In genomic region chr11:60545433-60545832, GRCm38 (mm10) we compare ENCODE assay signal across 29 mouse cellular contexts. TPM values are rescaled to one million over a fixed set of nuclear protein-coding genes. Genes with fewer than 3 reads are reported as not detected.
DNase-seq lines count a peak whose midpoint lies in the region; ATAC-seq and TF ChIP-seq lines count a peak whose summit lies in the region.
"Had no signal": no experiment of that assay in that cellular context is flagged by ENCODE, and none has a peak within 500 bp of the region (broad histone marks: within the 10 kb centered on the region; RNA-seq: fewer than 3 reads in every experiment).

No protein-coding gene starts in this region.

- H3K27me3 ChIP-seq in heart, embryonic 13.5 days (replicated peaks) = no peaks in the 10 kb centered on the region
- H3K27me3 ChIP-seq in kidney, adult 2 months (replicated peaks; ENCODE audit: control insufficient read depth, insufficient read depth, low read length) = no peaks in the 10 kb centered on the region
- H3K27me3 ChIP-seq in lung, postnatal 0 days (replicated peaks; ENCODE audit: insufficient read depth, low read length) = no peaks in the 10 kb centered on the region
- no peaks in the 10 kb centered on the region for H3K27me3 ChIP-seq in intestine, embryonic 16.5 days (replicated peaks; ENCODE audit: control insufficient read depth, insufficient read depth, low read length)
- H3K27me3 ChIP-seq: embryonic facial prominence, embryonic 13.5 days; forebrain, embryonic 15.5 days; hindbrain, embryonic 12.5 days; intestine, embryonic 15.5 days; limb, embryonic 13.5 days; liver, embryonic 13.5 days; neural tube, embryonic 15.5 days had no signal

- peak overlapping the region; percentile 40 for H3K27ac ChIP-seq in heart, embryonic 13.5 days (replicated peaks)
- H3K27ac ChIP-seq in kidney, adult 2 months (ENCODE audit: insufficient read depth, low read depth, low read length) = no peak overlapping the region
- no peak overlapping the region for H3K27ac ChIP-seq in lung, postnatal 0 days (ENCODE audit: low read length)
- H3K27ac ChIP-seq in intestine, embryonic 16.5 days (ENCODE audit: low read length) = no peak overlapping the region
- H3K27ac ChIP-seq: embryonic facial prominence, embryonic 13.5 days; forebrain, embryonic 10.5 days; forebrain, embryonic 15.5 days; hindbrain, embryonic 12.5 days; hindbrain, postnatal 0 days; intestine, embryonic 15.5 days; limb, embryonic 13.5 days; liver, embryonic 13.5 days; macrophage; neural tube, embryonic 15.5 days had no signal

- TF ChIP-seq EP300 in lung, postnatal 0 days (IDR thresholded peaks at IDR 0.05) = no peak

- peaks cover 78% of the 10 kb centered on the region for H3K36me3 ChIP-seq in heart, embryonic 13.5 days
- H3K36me3 ChIP-seq in kidney, adult 2 months (ENCODE audit: control insufficient read depth, insufficient read depth, low read length) = peaks cover 5% of the 10 kb centered on the region
- peaks cover 9% of the 10 kb centered on the region; the same call in 1 of the 2 replicates for H3K36me3 ChIP-seq in lung, postnatal 0 days (ENCODE audit: insufficient read depth, low read length)
- peaks cover 12% of the 10 kb centered on the region; the same call in 1 of the 2 replicates for H3K36me3 ChIP-seq in intestine, embryonic 16.5 days (ENCODE audit: control insufficient read depth, insufficient read depth, low read length)

- no peak overlapping the region for H3K9ac ChIP-seq in heart, embryonic 13.5 days
- no peak overlapping the region for H3K9ac ChIP-seq in lung, postnatal 0 days (replicated peaks; ENCODE audit: low read depth)
- no peak overlapping the region for H3K9ac ChIP-seq in intestine, embryonic 16.5 days (ENCODE audit: low read depth, low read length)
- H3K9ac ChIP-seq: embryonic facial prominence, embryonic 13.5 days; forebrain, embryonic 15.5 days; hindbrain, embryonic 12.5 days; intestine, embryonic 15.5 days; limb, embryonic 13.5 days; liver, embryonic 13.5 days; neural tube, embryonic 15.5 days had no signal

- no peak for ATAC-seq in heart, embryonic 13.5 days (ENCODE audit: extremely low read depth, insufficient number of reproducible peaks, low FRiP score, low TSS enrichment)
- ATAC-seq in lung, postnatal 0 days = no peak
- no peak for ATAC-seq in intestine, embryonic 16.5 days
- ATAC-seq: activated CD4-positive, CD25-positive, alpha-beta regulatory T cell, adult 4 months; forebrain, embryonic 15.5 days; hindbrain, postnatal 0 days; intestine, embryonic 15.5 days had no signal

- H3K4me1 ChIP-seq in heart, embryonic 13.5 days = peaks cover 90% of the 10 kb centered on the region
- peaks cover 19% of the 10 kb centered on the region for H3K4me1 ChIP-seq in kidney, adult 2 months (ENCODE audit: control insufficient read depth, insufficient read depth, low read length)
- H3K4me1 ChIP-seq in lung, postnatal 0 days (ENCODE audit: insufficient read depth, low read depth, low read length) = peaks cover 13% of the 10 kb centered on the region; the same call in 1 of the 2 replicates
- H3K4me1 ChIP-seq in lung, adult 2 months (ENCODE audit: control insufficient read depth, insufficient read depth, low read length) = peaks cover 19% of the 10 kb centered on the region
- H3K4me1 ChIP-seq in intestine, embryonic 16.5 days (ENCODE audit: control insufficient read depth, insufficient read depth, low read length) = peaks cover 26% of the 10 kb centered on the region

- no peak for DNase-seq in heart, adult 8-10 months (ENCODE audit: low spot score)
- peak; percentile 51 for DNase-seq in kidney, adult 2 months
- DNase-seq in kidney, adult 18-20 months = no peak
- peak; percentile 27 for DNase-seq in lung, postnatal 0 days (ENCODE audit: low spot score)
- no peak for DNase-seq in lung, adult 2 months
- DNase-seq: adrenal gland, adult 2 months; adrenal gland, postnatal 36 days; B cell, adult 2 months; cerebellum, adult 18-20 months; cerebellum, postnatal 10 days; heart, postnatal 14 days; kidney, postnatal 4 days; liver, embryonic 13.5 days; midbrain, embryonic 14.5 days; retina, postnatal 1 day; right cerebral cortex, postnatal 14 days; thymus, postnatal 4 days had no signal

- 67% methylated on average over 4 of the region's 4 CpGs for WGBS in heart, embryonic 13.5 days
- WGBS in kidney, adult 2 months = 10% methylated on average over 4 of the region's 4 CpGs
- 26% methylated on average over 4 of the region's 4 CpGs for WGBS in lung, postnatal 0 days
- WGBS in lung, adult 2 months = 23% methylated on average over 4 of the region's 4 CpGs
- 34% methylated on average over 4 of the region's 4 CpGs for WGBS in intestine, embryonic 16.5 days

- no peak for TF ChIP-seq CTCF in kidney, adult 2 months (conservative IDR thresholded peaks at IDR 0.05; ENCODE audit: insufficient read depth, insufficient read length, low read depth, low read length)
- TF ChIP-seq CTCF in lung, postnatal 0 days (IDR thresholded peaks at IDR 0.05) = no peak
- no peak for TF ChIP-seq CTCF in lung, adult 2 months (IDR thresholded peaks at IDR 0.05; ENCODE audit: insufficient read depth, low read length)

- 0 out of 2 replicates have a peak overlapping the region, but pooled peaks have one; percentile 13 for H3K4me2 ChIP-seq in heart, embryonic 13.5 days
- H3K4me2 ChIP-seq in lung, postnatal 0 days (replicated peaks; ENCODE audit: low read depth, low read length) = no peak overlapping the region
- H3K4me2 ChIP-seq in intestine, embryonic 16.5 days (ENCODE audit: low read depth, low read length) = no peak overlapping the region
- H3K4me2 ChIP-seq: embryonic facial prominence, embryonic 13.5 days; forebrain, embryonic 15.5 days; hindbrain, embryonic 12.5 days; intestine, embryonic 15.5 days; limb, embryonic 13.5 days; liver, embryonic 13.5 days; neural tube, embryonic 15.5 days had no signal

- H3K4me3 ChIP-seq in heart, embryonic 13.5 days = no peak overlapping the region
- H3K4me3 ChIP-seq in kidney, adult 2 months (ENCODE audit: insufficient read depth, low read depth, low read length) = no peak overlapping the region
- H3K4me3 ChIP-seq in lung, postnatal 0 days (ENCODE audit: low read depth, low read length) = no peak overlapping the region
- H3K4me3 ChIP-seq in lung, adult 2 months (replicated peaks; ENCODE audit: extremely low read depth, low read depth, low read length) = no peak overlapping the region
- H3K4me3 ChIP-seq in intestine, embryonic 16.5 days (ENCODE audit: low read length) = no peak overlapping the region
- H3K4me3 ChIP-seq: embryonic facial prominence, embryonic 13.5 days; forebrain, embryonic 10.5 days; forebrain, embryonic 15.5 days; hindbrain, embryonic 12.5 days; intestine, embryonic 15.5 days; limb, embryonic 13.5 days; liver, embryonic 13.5 days; neural tube, embryonic 15.5 days had no signal

- H3K9me3 ChIP-seq in heart, embryonic 13.5 days = no peaks in the 10 kb centered on the region
- no peaks in the 10 kb centered on the region for H3K9me3 ChIP-seq in lung, postnatal 0 days (ENCODE audit: low read length)
- no peaks in the 10 kb centered on the region for H3K9me3 ChIP-seq in intestine, embryonic 16.5 days (ENCODE audit: control insufficient read depth, low read length)
- H3K9me3 ChIP-seq: embryonic facial prominence, embryonic 13.5 days; forebrain, embryonic 10.5 days; forebrain, embryonic 15.5 days; hindbrain, embryonic 12.5 days; intestine, embryonic 15.5 days; limb, embryonic 13.5 days; liver, embryonic 13.5 days; neural tube, embryonic 15.5 days had no signal

- no peak for TF ChIP-seq POLR2A in kidney, adult 2 months (IDR thresholded peaks at IDR 0.05; ENCODE audit: low read depth, low read length)
- TF ChIP-seq POLR2A in lung, adult 2 months (IDR thresholded peaks at IDR 0.05; ENCODE audit: borderline replicate concordance, extremely low read depth, low read depth, low read length) = no peak

RNA-seq across cellular contexts. Expression of gene Alkbh5, which starts 9.3 kb away (rescaled TPM):
- 32.1 and 35.8 TPM in 2 replicates for polyA plus RNA-seq in heart, embryonic 13.5 days (2015; fragmentation: Nextera tagmentation; extraction: Ambion mirVana)
- total RNA-seq in heart, adult 8-10 months (2022) = 10 to 100 TPM; 81.3 to 88.8 (median 82.6) TPM
- polyA plus RNA-seq in kidney, adult 2 months (2012; rRNA removed) = 38.8 and 39.7 TPM in 2 replicates
- polyA plus RNA-seq in lung, postnatal 0 days (2015; fragmentation: Nextera tagmentation; extraction: Ambion mirVana) = 36.5 and 40.5 TPM in 2 replicates
- 28.0 and 28.3 TPM in 2 replicates for polyA plus RNA-seq in lung, adult 2 months (2012; rRNA removed)
- polyA plus RNA-seq in intestine, embryonic 16.5 days (2015; fragmentation: Nextera tagmentation; extraction: Ambion mirVana) = 25.9 and 33.0 TPM in 2 replicates

Comparison
In these comparisons a context has a peak if more than half of its experiments do, and no peak if none do; other contexts are left out.
1. DNase-seq: peak in kidney, adult 2 months (single experiment) and lung, postnatal 0 days (single experiment); none in heart, adult 8-10 months (single experiment), kidney, adult 18-20 months (single experiment) and lung, adult 2 months (single experiment).